Comparison of ENCODE assay signal across 18 mouse cellular contexts in genomic region chr13:106689051-106689450, GRCm38 (mm10).
"Had no signal": no experiment of that assay in that cellular context is flagged by ENCODE, and none has a peak within 500 bp of the region (broad histone marks: within the 10 kb centered on the region; RNA-seq: fewer than 3 reads in every experiment).

No protein-coding gene starts in this region.

- H3K4me3 ChIP-seq: liver, embryonic 15.5 days; lung, embryonic 15.5 days; megakaryocyte, embryonic 14.5 days; midbrain, embryonic 13.5 days; midbrain, embryonic 15.5 days; neural tube, embryonic 12.5 days; stomach, embryonic 15.5 days had no signal

- ATAC-seq: liver, postnatal 0 days; lung, postnatal 0 days; midbrain, embryonic 13.5 days; midbrain, embryonic 15.5 days had no signal

- H3K4me2 ChIP-seq: liver, embryonic 15.5 days; lung, embryonic 15.5 days; midbrain, embryonic 11.5 days; midbrain, embryonic 13.5 days; midbrain, embryonic 15.5 days; neural tube, embryonic 12.5 days; stomach, embryonic 15.5 days had no signal

- DNase-seq: liver, postnatal 0 days; lung, adult 2 months; lung, postnatal 14 days; lung, postnatal 36 days; thymus, adult 18-20 months; thymus, postnatal 14 days; thymus, postnatal 36 days had no signal

- H3K9me3 ChIP-seq: liver, embryonic 15.5 days; lung, embryonic 15.5 days; megakaryocyte, embryonic 14.5 days; midbrain, embryonic 13.5 days; midbrain, embryonic 15.5 days; neural tube, embryonic 12.5 days; stomach, embryonic 15.5 days had no signal

- H3K9ac ChIP-seq: liver, embryonic 15.5 days; liver, postnatal 0 days; lung, embryonic 15.5 days; midbrain, embryonic 13.5 days; midbrain, embryonic 15.5 days; neural tube, embryonic 12.5 days; stomach, embryonic 15.5 days had no signal

- H3K4me1 ChIP-seq: liver, embryonic 15.5 days; lung, embryonic 15.5 days; neural tube, embryonic 12.5 days; stomach, embryonic 15.5 days had no signal

- H3K27ac ChIP-seq: liver, embryonic 15.5 days; lung, embryonic 15.5 days; macrophage; midbrain, embryonic 13.5 days; midbrain, embryonic 15.5 days; neural tube, embryonic 12.5 days; stomach, embryonic 15.5 days; stomach, postnatal 0 days had no signal

- H3K36me3 ChIP-seq: liver, embryonic 15.5 days; lung, embryonic 15.5 days; midbrain, embryonic 13.5 days; midbrain, embryonic 15.5 days; neural tube, embryonic 12.5 days; stomach, embryonic 15.5 days had no signal

- H3K27me3 ChIP-seq: liver, embryonic 15.5 days; lung, embryonic 15.5 days; megakaryocyte, embryonic 14.5 days; midbrain, embryonic 13.5 days; midbrain, embryonic 15.5 days; neural tube, embryonic 12.5 days; stomach, embryonic 15.5 days had no signal
